Mouse (Mus musculus): ENCODE data around the gene Lctl.

Lctl gene

GRCm38 (mm10) chr9:64116876-64117275 is at the start of gene Lctl:
Lctl (plus strand) TSS chr9:64117147.
- DNase-seq (ENCODE audit: low spot score in 2 of 2): peak in 1 of 2 experiments; percentile 27

DNA sequence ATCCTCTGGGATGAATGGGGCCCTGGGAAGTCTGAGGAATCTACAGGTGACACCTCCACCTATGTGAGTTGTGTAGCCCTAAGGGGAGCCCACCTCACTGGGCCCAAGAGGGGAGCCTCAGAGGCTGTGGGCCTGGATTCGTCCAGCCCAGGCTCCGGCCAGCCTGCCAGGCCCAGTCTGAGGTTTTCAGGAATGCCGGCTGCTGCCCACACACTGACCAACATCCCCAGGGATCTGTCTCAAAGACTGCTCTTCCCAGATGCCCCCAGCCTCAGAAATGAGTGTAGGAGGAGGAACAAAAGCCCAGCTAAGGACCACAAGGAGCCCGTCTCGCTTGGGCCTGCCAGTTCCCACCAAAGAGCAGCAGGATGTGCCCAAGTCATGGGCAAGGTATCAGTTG is 49.2 kb upstream of the Lctl start:
- no peak for DNase-seq (ENCODE audit: low spot score in 2 of 2)

DNA sequence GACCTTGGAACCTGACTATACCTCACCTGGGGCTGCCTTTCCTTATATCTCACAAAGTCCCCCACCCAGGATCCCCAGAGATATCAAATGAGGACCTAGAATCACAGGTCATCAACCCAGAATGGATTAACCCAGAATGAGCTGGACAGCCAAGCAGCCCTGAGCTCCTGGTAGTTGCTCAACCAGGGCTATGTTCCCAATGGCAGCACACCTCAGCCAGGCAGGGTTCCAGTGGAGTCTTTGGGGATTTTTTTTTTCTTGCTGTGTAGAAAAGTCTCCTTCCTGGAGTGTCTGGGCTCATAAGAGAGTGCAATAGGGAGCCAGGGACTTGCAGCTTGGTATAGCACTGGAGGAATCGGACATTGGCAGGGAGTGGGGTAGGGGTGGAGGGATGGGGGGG is 48.4 kb upstream of the Lctl start:
- no peak for DNase-seq (ENCODE audit: low spot score in 2 of 2)

GRCm38 (mm10) chr9:64069131-64069530 is 47.8 kb upstream of the Lctl start:
- no peak for DNase-seq (ENCODE audit: low spot score in 2 of 2)

- no peak for DNase-seq (ENCODE audit: low spot score in 2 of 2)
Observed at GRCm38 (mm10) chr9:64070674-64071073, 46.3 kb upstream of the Lctl start.

GRCm38 (mm10) chr9:64074831-64075230 is 42.1 kb upstream of the Lctl start:
- DNase-seq (ENCODE audit: low spot score in 2 of 2): no peak

GRCm38 (mm10) chr9:64076412-64076811 is 40.5 kb upstream of the Lctl start:
- no peak for DNase-seq (ENCODE audit: low spot score in 2 of 2)

GRCm38 (mm10) chr9:64078386-64078792 is 38.6 kb upstream of the Lctl start:
- no peak for DNase-seq (ENCODE audit: low spot score in 2 of 2)

- no peak for DNase-seq (ENCODE audit: low spot score in 2 of 2)
Observed at GRCm38 (mm10) chr9:64079922-64080321, 37.0 kb upstream of the Lctl start.

GRCm38 (mm10) chr9:64084231-64084630 is 32.7 kb upstream of the Lctl start:
- DNase-seq (ENCODE audit: low spot score in 2 of 2): peak; percentile 30 to 31

GRCm38 (mm10) chr9:64084661-64085399 is 32.1 kb upstream of the Lctl start:
- DNase-seq (ENCODE audit: low spot score in 2 of 2): peak; percentile 50 to 54

DNA sequence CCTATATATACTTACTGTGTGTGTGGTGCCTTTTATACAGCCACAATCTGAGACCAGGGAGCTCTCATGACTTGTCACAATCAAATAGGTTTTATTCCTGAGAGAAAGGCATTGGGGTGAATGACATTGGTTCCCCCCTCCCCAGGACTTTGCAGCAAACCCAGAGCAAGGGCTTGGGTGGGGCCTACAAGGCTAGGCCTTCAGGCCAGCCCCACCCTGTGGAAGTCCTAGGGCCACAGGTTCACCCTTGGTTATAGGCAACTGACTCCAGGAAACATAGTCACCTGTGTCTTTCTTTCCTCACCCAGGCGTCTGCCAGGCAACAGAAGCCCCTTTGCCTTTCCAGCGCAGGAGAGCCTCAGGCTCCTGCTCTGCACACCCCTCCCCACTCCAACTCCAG is 31.0 kb upstream of the Lctl start:
- DNase-seq (ENCODE audit: low spot score in 2 of 2): no peak

GRCm38 (mm10) chr9:64086543-64086942 is 30.4 kb upstream of the Lctl start:
- DNase-seq (ENCODE audit: low spot score in 2 of 2): no peak

GRCm38 (mm10) chr9:64087461-64088235 is 29.3 kb upstream of the Lctl start:
- peak; percentile 55 to 79 for DNase-seq (ENCODE audit: low spot score in 2 of 2)

DNA sequence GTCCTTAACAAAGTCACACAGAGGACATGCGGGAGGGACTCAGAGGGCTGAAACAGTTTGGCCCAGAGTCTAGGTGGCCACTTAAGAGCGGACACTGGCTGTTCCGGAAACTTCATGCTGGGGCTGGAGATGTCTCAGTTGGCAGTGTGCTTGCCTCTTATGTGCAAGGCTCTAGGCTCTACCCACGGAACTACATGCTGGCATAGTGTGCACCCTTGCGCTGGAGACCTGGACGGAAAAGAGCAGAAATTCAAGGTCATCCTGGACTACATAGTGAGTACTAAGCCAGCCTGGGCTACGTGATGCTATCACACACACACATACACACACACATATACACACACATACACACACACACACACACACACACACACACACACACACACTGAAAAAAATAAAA is 28.6 kb upstream of the Lctl start:
- no peak for DNase-seq (ENCODE audit: low spot score in 2 of 2)

GRCm38 (mm10) chr9:64089004-64089403 is 27.9 kb upstream of the Lctl start:
- DNase-seq (ENCODE audit: low spot score in 2 of 2): peak; percentile 67 to 75

GRCm38 (mm10) chr9:64094083-64094482 is 22.9 kb upstream of the Lctl start:
- peak; percentile 18 to 32 for DNase-seq (ENCODE audit: low spot score in 2 of 2)

- DNase-seq (ENCODE audit: low spot score in 2 of 2): no peak
Observed at GRCm38 (mm10) chr9:64098282-64098681, 18.7 kb upstream of the Lctl start.

DNA sequence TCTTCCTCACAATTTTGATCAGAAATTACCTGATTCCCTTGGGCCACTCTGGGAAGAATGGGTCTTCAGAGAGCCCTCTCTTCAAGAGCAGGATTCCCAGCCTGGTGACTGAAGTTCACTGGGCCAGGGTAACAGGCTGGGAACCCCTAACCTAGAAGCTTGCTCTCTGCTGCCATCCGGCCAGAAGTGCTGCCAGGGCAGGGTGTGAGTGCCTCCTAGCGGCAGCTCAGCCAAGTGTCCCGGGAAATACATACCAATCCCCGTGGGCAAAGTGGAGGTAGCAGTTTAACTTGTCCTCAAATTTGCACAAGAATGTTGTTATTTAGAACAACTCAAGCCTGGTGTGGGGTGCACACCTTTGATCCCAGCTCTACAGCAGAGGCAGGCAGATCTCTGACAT is 16.5 kb upstream of the Lctl start:
- peak; percentile 42 to 63 for DNase-seq (ENCODE audit: low spot score in 2 of 2)

- DNase-seq (ENCODE audit: low spot score in 2 of 2): peak; percentile 52 to 56
Observed at GRCm38 (mm10) chr9:64105301-64105700, 11.6 kb upstream of the Lctl start.

DNA sequence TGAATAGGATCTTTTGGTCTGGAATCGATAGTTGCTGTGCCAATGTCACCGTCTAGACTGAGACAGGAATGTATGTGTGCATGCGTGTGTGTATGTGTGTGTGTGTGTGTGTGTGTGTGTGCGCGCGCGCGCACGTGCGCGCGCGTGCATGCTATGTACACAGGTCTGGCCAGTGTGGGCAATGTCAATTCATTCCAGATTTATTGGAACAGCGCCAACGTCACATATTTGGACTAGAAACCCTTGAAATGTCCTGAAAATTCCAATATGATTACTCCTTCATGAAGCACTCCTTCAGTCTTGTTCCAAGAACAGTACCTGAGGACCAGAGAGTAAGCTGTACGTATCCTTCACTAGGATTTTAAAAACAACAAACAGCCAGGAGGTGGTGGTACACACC is 6.4 kb upstream of the Lctl start:
- no peak for DNase-seq (ENCODE audit: low spot score in 2 of 2)

GRCm38 (mm10) chr9:64114646-64115045 is 2.3 kb upstream of the Lctl start:
- DNase-seq (ENCODE audit: low spot score in 2 of 2): peak in 1 of 2 experiments; percentile 18

DNA sequence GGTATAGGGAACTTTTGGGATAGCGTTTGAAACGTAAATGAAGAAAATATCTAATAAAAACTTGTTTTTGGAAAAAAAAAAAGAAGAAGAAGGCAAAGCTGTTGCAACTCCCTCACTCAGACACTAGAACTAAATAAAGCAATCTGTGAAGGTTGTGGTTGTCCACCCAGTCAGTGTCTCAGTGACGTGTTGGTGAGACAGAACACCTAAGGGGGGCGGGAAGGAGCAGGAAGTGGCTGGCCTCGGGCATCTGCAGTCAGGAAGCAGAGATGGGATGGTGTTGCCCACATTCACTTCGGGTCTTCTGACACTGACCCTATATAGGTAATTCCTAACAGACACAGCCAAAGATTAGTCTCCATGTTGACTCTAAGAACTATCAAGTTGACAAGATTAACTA is 1.2 kb upstream of the Lctl start:
- DNase-seq (ENCODE audit: low spot score in 2 of 2): no peak

Measured in heart, adult 9 months (tissue).